Mouse (Mus musculus): ENCODE measurements around the gene Tnfrsf9. TPM values are rescaled to one million over a fixed set of nuclear protein-coding genes. Genes with fewer than 3 reads are reported as not detected.

Tnfrsf9 gene
- polyA plus RNA-seq, 1 experiment from 2014 or later, result 0.18 TPM

DNA sequence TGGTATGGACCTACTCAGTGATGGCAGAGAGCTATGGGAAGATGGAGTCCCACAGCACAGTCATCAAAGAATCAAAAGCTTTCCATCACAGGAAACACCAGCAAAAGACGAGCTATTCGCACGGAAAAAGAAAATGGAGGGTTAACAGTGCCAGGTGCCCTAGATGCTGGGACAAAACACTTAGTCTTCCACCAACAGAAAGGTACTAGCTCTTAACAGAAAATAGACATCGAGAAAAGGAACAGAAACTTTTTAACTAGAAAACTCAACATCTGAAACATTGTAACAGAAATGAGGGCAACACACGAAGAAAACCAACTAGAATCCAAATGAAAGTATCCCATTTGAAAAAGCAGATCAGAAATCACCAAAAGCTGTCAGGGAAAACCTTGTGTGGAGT lies 65.8 kb downstream of the Tnfrsf9 start:
- no peak for DNase-seq (ENCODE audit: low spot score, missing footprints)
- no peaks in the 10 kb centered on the region for H3K36me3 ChIP-seq (ENCODE audit: control insufficient read depth, insufficient read depth, low read length)
- H3K27ac ChIP-seq (ENCODE audit: low read depth, low read length), result no peak overlapping the region
- no peaks in the 10 kb centered on the region for H3K27me3 ChIP-seq (ENCODE audit: control insufficient read depth, insufficient read depth, low read length)
- no peak for ATAC-seq (ENCODE audit: low FRiP score)
- H3K4me3 ChIP-seq (ENCODE audit: low read depth, low read length), result no peak overlapping the region
- WGBS, result 85% methylated on average over 5 of the region's 5 CpGs
- no peak overlapping the region for H3K9ac ChIP-seq (ENCODE audit: low read length)
- no peak overlapping the region for H3K4me2 ChIP-seq
- no peaks in the 10 kb centered on the region for H3K9me3 ChIP-seq (ENCODE audit: control insufficient read depth, low read length)
- no peaks in the 10 kb centered on the region for H3K4me1 ChIP-seq (ENCODE audit: control insufficient read depth, insufficient read depth, low read length)

DNA sequence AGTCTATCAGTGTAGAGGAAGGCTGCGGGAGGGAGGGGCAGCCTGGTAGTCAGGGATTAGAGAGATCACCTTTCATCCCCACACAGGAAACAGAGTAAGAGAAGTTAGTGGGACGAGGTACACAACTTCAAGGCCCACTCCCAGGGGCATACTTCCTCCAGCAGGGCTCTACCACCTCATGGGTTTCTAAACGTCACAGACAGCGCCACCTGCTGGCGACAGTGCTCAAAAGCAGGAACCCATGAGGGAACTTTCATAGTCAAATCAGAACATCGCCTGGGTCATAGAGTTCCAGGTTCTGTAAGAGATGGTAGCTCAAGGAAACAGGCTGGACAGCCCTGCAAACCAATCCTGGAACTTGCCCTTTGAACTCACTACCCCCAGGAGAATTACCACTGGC lies 75.8 kb downstream of the Tnfrsf9 start:
- Histone ChIP-seq H3K4me1 (ENCODE audit: control insufficient read depth, insufficient read depth, low read length) (no peaks in the 10 kb centered on the region), H3K4me3 (ENCODE audit: low read depth, low read length) (no peak overlapping the region), H3K36me3 (ENCODE audit: control insufficient read depth, insufficient read depth, low read length) (no peaks in the 10 kb centered on the region), H3K27me3 (ENCODE audit: control insufficient read depth, insufficient read depth, low read length) (no peaks in the 10 kb centered on the region), H3K9me3 (ENCODE audit: control insufficient read depth, low read length) (no peaks in the 10 kb centered on the region), H3K9ac (ENCODE audit: low read length) (no peak overlapping the region), H3K4me2 (no peak overlapping the region), H3K27ac (ENCODE audit: low read depth, low read length) (no peak overlapping the region)
- DNase-seq (ENCODE audit: low spot score, missing footprints), result peak; percentile 85
- 45% methylated on average over 6 of the region's 6 CpGs for whole genome bisulfite sequencing
- ATAC-seq (ENCODE audit: low FRiP score), result no peak

Other genes starting within 250 kb of the Tnfrsf9 start
- gene Errfi1, start 60.6 kb upstream of the Tnfrsf9 start, polyA plus RNA-seq (2014; fragmentation: Nextera tagmentation; extraction: Ambion mirVana), result 29.5 and 29.7 TPM in 2 replicates
- 383 and 406 TPM in 2 replicates for gene Park7, start 125 bp upstream of the Tnfrsf9 start, polyA plus RNA-seq (2014; fragmentation: Nextera tagmentation; extraction: Ambion mirVana)
- not detected in 2 replicates for gene Uts2, start 82.5 kb downstream of the Tnfrsf9 start, polyA plus RNA-seq (2014; fragmentation: Nextera tagmentation; extraction: Ambion mirVana)
- gene Per3, start 130.1 kb downstream of the Tnfrsf9 start, polyA plus RNA-seq (2014; fragmentation: Nextera tagmentation; extraction: Ambion mirVana), result 3.9 and 5.2 TPM in 2 replicates
- gene Vamp3, start 143.4 kb downstream of the Tnfrsf9 start, polyA plus RNA-seq (2014; fragmentation: Nextera tagmentation; extraction: Ambion mirVana), result 80.3 and 87.9 TPM in 2 replicates
- not detected in 2 replicates for gene Gm13090, start 175.0 kb downstream of the Tnfrsf9 start, polyA plus RNA-seq (2014; fragmentation: Nextera tagmentation; extraction: Ambion mirVana)

All from midbrain, embryonic 11.5 days (tissue).